Mouse (Mus musculus) MN1 (cell line): ENCODE results near the gene Ndufaf3.
A peak's percentile ranks its signal among the peaks of the same experiment; 100 is the strongest.

Source experiments
- DNase-seq: peaks from one replicate; pipeline ENCODE4 v3.0.0-alpha.2; 2016; ENCODE audit warnings: low spot score

Gene Ndufaf3

GRCm38 (mm10) chr9:108573774-108574690 lies 6.8 kb upstream of the Ndufaf3 start:
- DNase-seq = peak; percentile 72

GRCm38 (mm10) chr9:108572321-108572720 lies 5.1 kb upstream of the Ndufaf3 start:
- DNase-seq = no peak

- DNase-seq = no peak
These were observed 4.3 kb upstream of the Ndufaf3 start for GRCm38 (mm10) chr9:108571401-108571973.

GRCm38 (mm10) chr9:108570207-108570896 lies 3.1 kb upstream of the Ndufaf3 start:
- DNase-seq = peak; percentile 87

- DNase-seq = peak; percentile 92
These were observed 2.4 kb upstream of the Ndufaf3 start, which contains the start of gene Dalrd3 for GRCm38 (mm10) chr9:108569381-108570206. TSS of gene Dalrd3 (plus strand) at chr9:108569886.

GRCm38 (mm10) chr9:108568511-108568921 lies 1.3 kb upstream of the Ndufaf3 start:
- no peak for DNase-seq

GRCm38 (mm10) chr9:108567931-108568419 lies 741 bp upstream of the Ndufaf3 start:
- DNase-seq = peak; percentile 43

GRCm38 (mm10) chr9:108565881-108566814 lies 1.1 kb downstream of the Ndufaf3 start:
- DNase-seq = no peak

- DNase-seq = no peak
These were observed 3.1 kb downstream of the Ndufaf3 start for GRCm38 (mm10) chr9:108564131-108564530.

- no peak for DNase-seq
These were observed 3.6 kb downstream of the Ndufaf3 start for GRCm38 (mm10) chr9:108563671-108564070.

GRCm38 (mm10) chr9:108560227-108560841 lies 6.9 kb downstream of the Ndufaf3 start, which contains the start of gene Impdh2:
TSS of gene Impdh2 (plus strand) at chr9:108560286.
- peak; percentile 97 for DNase-seq

GRCm38 (mm10) chr9:108559169-108559568 lies 8.1 kb downstream of the Ndufaf3 start:
- DNase-seq = no peak

- no peak for DNase-seq
These were observed 20.4 kb downstream of the Ndufaf3 start for GRCm38 (mm10) chr9:108546875-108547274.

- DNase-seq = no peak
These were observed 21.2 kb downstream of the Ndufaf3 start for GRCm38 (mm10) chr9:108545986-108546385.

- no peak for DNase-seq
These were observed 26.4 kb downstream of the Ndufaf3 start for GRCm38 (mm10) chr9:108540846-108541245.

GRCm38 (mm10) chr9:108531496-108531895 lies 35.7 kb downstream of the Ndufaf3 start:
- no peak for DNase-seq

- no peak for DNase-seq
These were observed 36.3 kb downstream of the Ndufaf3 start for GRCm38 (mm10) chr9:108530954-108531353.

- no peak for DNase-seq
These were observed 41.8 kb downstream of the Ndufaf3 start for GRCm38 (mm10) chr9:108525400-108525799.

- no peak for DNase-seq
These were observed 43.9 kb downstream of the Ndufaf3 start for GRCm38 (mm10) chr9:108523341-108523740.

GRCm38 (mm10) chr9:108521604-108522003 lies 45.6 kb downstream of the Ndufaf3 start:
- no peak for DNase-seq
